19 mouse cellular contexts compared by ENCODE assay signal in genomic region chr1:61904036-61904435, GRCm38 (mm10).
A peak's percentile ranks its signal among the peaks of the same experiment; 100 is the strongest.
DNase-seq lines count a peak whose midpoint lies in the region; ATAC-seq and TF ChIP-seq lines count a peak whose summit lies in the region.
"Had no signal": no experiment of that assay in that cellular context is flagged by ENCODE, and none has a peak within 500 bp of the region (broad histone marks: within the 10 kb centered on the region; RNA-seq: fewer than 3 reads in every experiment).

No protein-coding gene starts in this region.

- TF ChIP-seq EP300 in lung, postnatal 0 days (IDR thresholded peaks at IDR 0.05): no peak

- H3K4me3 ChIP-seq in embryonic facial prominence, embryonic 14.5 days (ENCODE audit: low read depth, low read length): no peak overlapping the region
- no peak overlapping the region for H3K4me3 ChIP-seq in embryonic facial prominence, embryonic 10.5 days
- no peak overlapping the region for H3K4me3 ChIP-seq in embryonic facial prominence, embryonic 15.5 days (replicated peaks)
- no peak overlapping the region for H3K4me3 ChIP-seq in lung, postnatal 0 days (ENCODE audit: low read depth, low read length)
- H3K4me3 ChIP-seq: forebrain, embryonic 13.5 days; left cerebral cortex, adult 2 months; limb, embryonic 13.5 days; liver, embryonic 15.5 days; neural tube, embryonic 12.5 days had no signal

- peak; percentile 50; the same call in 1 of the 2 replicates for ATAC-seq in embryonic facial prominence, embryonic 14.5 days (ENCODE audit: low read depth)
- peak; percentile 63; the same call in 1 of the 2 replicates for ATAC-seq in embryonic facial prominence, embryonic 15.5 days (ENCODE audit: insufficient number of reproducible peaks, low FRiP score, low TSS enrichment, low read depth)
- peak; percentile 23; the same call in 1 of the 2 replicates for ATAC-seq in lung, postnatal 0 days
- no peak for ATAC-seq in erythroid progenitor cell, adult 5-6 weeks (replicated peaks; ENCODE audit: low FRiP score, poor library complexity, severe bottlenecking)
- ATAC-seq: forebrain, embryonic 13.5 days; intestine, postnatal 0 days had no signal

- no peak for TF ChIP-seq CTCF in lung, postnatal 0 days (IDR thresholded peaks at IDR 0.05)

- H3K4me1 ChIP-seq in embryonic facial prominence, embryonic 14.5 days (ENCODE audit: control insufficient read depth, insufficient read depth, low read length): no peaks in the 10 kb centered on the region
- no peaks in the 10 kb centered on the region for H3K4me1 ChIP-seq in embryonic facial prominence, embryonic 10.5 days
- no peaks in the 10 kb centered on the region; the same call in 1 of the 2 replicates for H3K4me1 ChIP-seq in embryonic facial prominence, embryonic 15.5 days
- H3K4me1 ChIP-seq in lung, postnatal 0 days (ENCODE audit: insufficient read depth, low read depth, low read length): no peaks in the 10 kb centered on the region
- H3K4me1 ChIP-seq: limb, embryonic 13.5 days; liver, embryonic 15.5 days; neural tube, embryonic 12.5 days had no signal

- peak; percentile 84 for DNase-seq in embryonic facial prominence, embryonic 14.5 days (ENCODE audit: low spot score)
- DNase-seq in embryonic facial prominence, embryonic 10.5 days (ENCODE audit: low spot score): no peak
- peak; percentile 27 for DNase-seq in left cerebral cortex, postnatal 4 days
- no peak for DNase-seq in left cerebral cortex, postnatal 14 days (ENCODE audit: low spot score in 2 of 2)
- DNase-seq in lung, postnatal 0 days (ENCODE audit: low spot score): peak; percentile 29
- DNase-seq in c-Kit-positive CD71-positive TER-119-positive erythroid progenitor cells, embryonic 14.5 days (ENCODE audit: low spot score): no peak
- DNase-seq: adrenal gland, postnatal 10 days; cerebellum, adult 18-20 months; kidney, postnatal 25 days; thymus, postnatal 4 days had no signal

- H3K27ac ChIP-seq in embryonic facial prominence, embryonic 14.5 days (replicated peaks; ENCODE audit: low read depth, low read length): no peak overlapping the region
- H3K27ac ChIP-seq in embryonic facial prominence, embryonic 10.5 days (replicated peaks): no peak overlapping the region
- H3K27ac ChIP-seq in embryonic facial prominence, embryonic 15.5 days (replicated peaks): no peak overlapping the region
- H3K27ac ChIP-seq in lung, postnatal 0 days (ENCODE audit: low read length): no peak overlapping the region
- H3K27ac ChIP-seq: forebrain, embryonic 13.5 days; hindbrain, embryonic 14.5 days; left cerebral cortex, adult 2 months; limb, embryonic 13.5 days; liver, embryonic 15.5 days; neural tube, embryonic 12.5 days had no signal

- H3K4me2 ChIP-seq in embryonic facial prominence, embryonic 14.5 days (ENCODE audit: low read depth, low read length): no peak overlapping the region
- H3K4me2 ChIP-seq in embryonic facial prominence, embryonic 15.5 days (replicated peaks): no peak overlapping the region
- H3K4me2 ChIP-seq in lung, postnatal 0 days (replicated peaks; ENCODE audit: low read depth, low read length): no peak overlapping the region
- H3K4me2 ChIP-seq: forebrain, embryonic 13.5 days; hindbrain, embryonic 14.5 days; limb, embryonic 13.5 days; liver, embryonic 15.5 days; neural tube, embryonic 12.5 days had no signal

- H3K27me3 ChIP-seq in embryonic facial prominence, embryonic 14.5 days (replicated peaks; ENCODE audit: control insufficient read depth, insufficient read depth, low read length): no peaks in the 10 kb centered on the region
- H3K27me3 ChIP-seq in embryonic facial prominence, embryonic 10.5 days (replicated peaks; ENCODE audit: low read depth, poor library complexity, severe bottlenecking): no peaks in the 10 kb centered on the region
- no peaks in the 10 kb centered on the region for H3K27me3 ChIP-seq in embryonic facial prominence, embryonic 15.5 days
- H3K27me3 ChIP-seq in lung, postnatal 0 days (replicated peaks; ENCODE audit: insufficient read depth, low read length): no peaks in the 10 kb centered on the region
- H3K27me3 ChIP-seq: forebrain, embryonic 13.5 days; limb, embryonic 13.5 days; liver, embryonic 15.5 days; neural tube, embryonic 12.5 days had no signal

- H3K9ac ChIP-seq in embryonic facial prominence, embryonic 14.5 days (ENCODE audit: low read depth, low read length): no peak overlapping the region
- H3K9ac ChIP-seq in embryonic facial prominence, embryonic 15.5 days: no peak overlapping the region
- no peak overlapping the region for H3K9ac ChIP-seq in lung, postnatal 0 days (replicated peaks; ENCODE audit: low read depth)
- H3K9ac ChIP-seq: forebrain, embryonic 13.5 days; hindbrain, embryonic 14.5 days; limb, embryonic 13.5 days; liver, embryonic 15.5 days; neural tube, embryonic 12.5 days had no signal

- no peaks in the 10 kb centered on the region for H3K9me3 ChIP-seq in embryonic facial prominence, embryonic 14.5 days (ENCODE audit: control insufficient read depth, low read length)
- no peaks in the 10 kb centered on the region for H3K9me3 ChIP-seq in embryonic facial prominence, embryonic 10.5 days
- no peaks in the 10 kb centered on the region for H3K9me3 ChIP-seq in embryonic facial prominence, embryonic 15.5 days (replicated peaks)
- no peaks in the 10 kb centered on the region for H3K9me3 ChIP-seq in lung, postnatal 0 days (ENCODE audit: low read length)
- H3K9me3 ChIP-seq: forebrain, embryonic 13.5 days; limb, embryonic 13.5 days; liver, embryonic 15.5 days; neural tube, embryonic 12.5 days had no signal

- 35% methylated on average over 4 of the region's 4 CpGs for WGBS in embryonic facial prominence, embryonic 14.5 days
- whole genome bisulfite sequencing in embryonic facial prominence, embryonic 10.5 days: 77% methylated on average over 4 of the region's 4 CpGs
- WGBS in embryonic facial prominence, embryonic 15.5 days: 31% methylated on average over 4 of the region's 4 CpGs
- WGBS in lung, postnatal 0 days: 49% methylated on average over 4 of the region's 4 CpGs

- no peaks in the 10 kb centered on the region for H3K36me3 ChIP-seq in embryonic facial prominence, embryonic 14.5 days (ENCODE audit: control insufficient read depth, insufficient read depth, low read length)
- no peaks in the 10 kb centered on the region for H3K36me3 ChIP-seq in embryonic facial prominence, embryonic 10.5 days (replicated peaks)
- no peaks in the 10 kb centered on the region for H3K36me3 ChIP-seq in embryonic facial prominence, embryonic 15.5 days
- no peaks in the 10 kb centered on the region for H3K36me3 ChIP-seq in lung, postnatal 0 days (ENCODE audit: insufficient read depth, low read length)
- H3K36me3 ChIP-seq: limb, embryonic 13.5 days; liver, embryonic 15.5 days; neural tube, embryonic 12.5 days had no signal

- intact Hi-C loops in left cerebral cortex, postnatal 4 days (cut with DNase I): no loop called here
- intact Hi-C loops in left cerebral cortex, postnatal 14 days (cut with DNase I): no loop called here

Comparison
In these comparisons a context has a peak if more than half of its experiments do, and no peak if none do; other contexts are left out.
1. DNase-seq: peak in embryonic facial prominence, embryonic 14.5 days (single experiment), left cerebral cortex, postnatal 4 days (single experiment) and lung, postnatal 0 days (single experiment); none in embryonic facial prominence, embryonic 10.5 days (single experiment), left cerebral cortex, postnatal 14 days (0 of 2) and c-Kit-positive CD71-positive TER-119-positive erythroid progenitor cells, embryonic 14.5 days (single experiment).